Mouse (Mus musculus) left cerebral cortex, postnatal 4 days (tissue): ENCODE results near the gene Sestd1. TPM values are rescaled to one million over a fixed set of nuclear protein-coding genes. Genes with fewer than 3 reads are reported as not detected.

ENCODE experiments used
- DNase-seq: peaks from one replicate; pipeline ENCODE4 v3.0.0-alpha.2; 2022
- intact Hi-C: fragments of 180-260 bp; cut with DNase I; formaldehyde crosslinking; loops from one replicate; pipeline ENCODE4 v1.15.1; 2025
- total RNA-seq, 2 experiments: library from RNA; stranded (reverse); gene quantifications; 2 replicates each; pipeline ENCODE4 v1.2.3; 2021

The Sestd1 gene
- total RNA-seq, 2 experiments from 2014 or later = 128 to 132 TPM

DNA sequence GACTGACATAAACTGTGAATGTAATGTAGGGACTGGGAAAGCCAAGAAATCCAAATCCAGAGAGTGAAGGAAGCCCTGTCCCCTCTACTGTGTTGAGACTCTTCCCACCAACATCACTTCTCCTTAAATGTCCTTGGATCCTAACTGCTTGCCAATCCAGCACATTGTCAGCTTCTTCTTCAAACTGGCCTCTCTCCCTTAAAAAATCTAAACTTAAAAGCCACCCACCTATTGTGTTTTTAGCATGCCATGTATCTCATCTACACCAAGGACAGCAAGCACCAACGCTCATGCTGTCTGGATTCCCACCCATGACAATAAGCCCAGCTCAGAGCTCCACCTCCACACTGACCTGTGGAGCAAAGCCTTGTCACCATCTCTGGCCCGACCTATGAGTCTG is 7.4 kb downstream of the Sestd1 start:
- DNase-seq = no peak
- intact Hi-C loops = no loop called here

DNA sequence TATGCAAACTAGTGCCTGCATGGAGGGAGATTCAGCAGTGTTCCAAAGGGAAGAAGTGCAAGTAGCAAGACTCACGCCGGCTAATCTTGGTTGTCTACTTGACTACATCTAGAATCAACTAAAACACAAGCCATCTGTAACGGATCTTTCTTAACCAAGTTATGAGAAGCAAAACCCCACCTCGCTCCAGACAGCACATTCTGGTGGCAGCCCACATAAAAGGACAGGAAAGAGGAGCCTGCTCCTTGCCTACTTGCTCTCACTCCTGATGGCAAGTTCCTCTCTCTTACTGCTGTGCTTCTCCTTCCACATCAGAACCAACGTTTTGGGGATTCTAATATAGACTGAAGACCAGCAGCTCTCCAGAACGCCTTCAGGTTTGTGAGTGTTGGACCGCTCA is 9.6 kb downstream of the Sestd1 start:
- DNase-seq = no peak
- intact Hi-C loops = no loop called here

DNA sequence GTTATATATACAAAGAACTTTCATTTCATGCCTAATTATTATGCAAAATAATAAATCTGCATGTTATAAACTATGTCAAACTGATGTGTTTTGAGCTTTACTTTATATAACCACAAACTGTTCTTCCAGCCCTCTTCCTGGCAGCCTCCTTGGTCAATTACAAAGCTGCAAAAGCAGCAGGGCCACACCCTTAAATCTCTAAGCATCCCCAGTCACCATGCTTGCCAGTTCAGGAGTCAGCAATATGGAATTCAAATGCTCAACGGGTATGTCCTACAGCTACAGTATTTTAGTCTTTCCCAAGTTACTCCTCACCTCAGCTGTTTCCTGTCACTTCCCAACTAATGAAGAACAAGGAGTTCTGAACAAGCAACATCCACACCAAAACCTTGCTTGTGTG is 10.3 kb downstream of the Sestd1 start:
- DNase-seq = no peak

DNA sequence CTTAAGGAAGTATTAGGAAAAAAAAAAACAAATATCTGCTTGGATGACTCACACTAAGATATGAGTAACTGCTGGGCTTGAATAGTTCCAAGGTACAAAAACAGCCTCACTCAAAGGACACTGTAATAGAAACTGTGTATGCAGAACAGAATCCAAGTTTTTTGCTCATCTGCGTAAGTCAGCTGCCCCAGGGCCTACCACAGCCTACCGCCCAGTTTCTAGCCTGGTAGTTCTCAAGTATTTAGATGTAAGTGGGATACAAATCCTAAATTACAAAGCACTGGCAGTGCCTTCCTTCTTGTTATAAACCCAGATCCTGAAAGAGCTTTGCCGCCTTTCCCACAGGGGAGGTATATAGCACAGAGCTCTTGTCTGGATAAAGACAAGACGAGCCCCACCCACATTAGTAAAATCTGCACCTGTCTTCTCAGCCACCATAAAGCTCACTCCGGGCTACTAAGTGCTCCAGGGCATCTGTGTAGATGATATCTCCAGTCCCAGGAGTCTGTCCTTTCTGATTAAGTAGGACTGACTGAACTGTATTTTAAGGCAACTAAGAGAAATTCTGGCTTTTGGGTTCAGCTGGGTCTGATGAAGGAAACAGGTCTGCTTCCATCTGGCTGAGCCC is 11.7 kb downstream of the Sestd1 start:
- no peak for DNase-seq
- intact Hi-C loops = no loop called here

More for the DNA sequence above, 10.3 kb downstream of the Sestd1 start:
- intact Hi-C loops = no loop called here

DNA sequence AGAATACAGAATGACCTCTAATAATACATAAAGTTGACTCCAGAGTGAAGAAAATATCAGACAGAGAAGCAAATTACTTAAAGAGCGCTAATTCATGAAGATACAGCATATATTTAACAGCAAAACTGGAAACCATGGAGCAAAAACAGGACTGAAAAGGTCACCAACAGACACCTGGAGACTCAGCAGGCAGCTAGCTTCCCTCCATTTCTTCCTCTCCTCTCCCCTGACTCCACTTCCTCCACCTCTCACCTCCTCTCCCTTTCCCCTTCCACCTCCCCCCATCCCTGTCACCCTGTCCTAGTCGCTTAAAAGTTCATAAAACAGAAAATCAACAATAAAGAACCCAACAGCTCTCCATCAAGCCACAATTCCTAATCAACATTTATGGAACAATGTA is 13.5 kb downstream of the Sestd1 start:
- intact Hi-C loops = no loop called here
- no peak for DNase-seq

DNA sequence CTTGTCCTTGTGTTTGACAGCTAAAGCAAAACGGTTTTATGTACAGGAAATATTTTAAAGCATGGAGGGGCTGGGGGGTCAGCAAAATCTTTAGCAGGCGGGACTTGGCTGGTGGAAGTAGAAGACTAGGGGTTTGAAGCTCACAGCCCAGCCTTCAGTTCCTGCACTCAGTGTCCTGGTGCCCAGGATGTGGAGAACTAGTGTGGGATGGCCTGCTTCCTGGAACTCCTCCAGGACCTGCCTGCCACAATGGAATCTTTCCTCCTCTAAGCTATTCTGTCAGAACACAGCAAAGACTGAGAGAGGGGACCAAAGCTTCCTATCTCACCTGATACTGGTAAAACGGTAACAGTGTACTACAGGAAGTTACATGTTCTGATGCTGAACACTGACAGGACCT is 14.4 kb downstream of the Sestd1 start:
- DNase-seq = no peak
- intact Hi-C loops = no loop called here

DNA sequence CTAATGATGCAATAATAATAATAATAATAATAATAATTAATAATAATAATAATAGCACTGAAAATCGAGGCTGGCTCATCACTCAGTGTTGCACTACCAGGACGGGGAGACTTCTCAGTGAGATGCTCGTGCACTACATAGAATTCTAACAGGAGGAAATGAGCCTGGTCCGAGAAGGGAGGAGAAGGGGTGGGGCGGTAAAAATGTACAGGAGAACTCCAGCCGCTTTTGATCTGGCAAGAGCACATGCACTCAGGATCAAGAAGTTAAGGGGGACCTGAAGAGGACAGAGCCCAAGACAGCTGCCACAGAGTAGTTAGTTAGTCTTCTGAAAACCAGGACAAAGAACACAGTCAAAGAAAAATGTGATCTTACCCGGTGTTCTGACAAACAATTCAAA is 15.1 kb downstream of the Sestd1 start:
- intact Hi-C loops = no loop called here
- no peak for DNase-seq

DNA sequence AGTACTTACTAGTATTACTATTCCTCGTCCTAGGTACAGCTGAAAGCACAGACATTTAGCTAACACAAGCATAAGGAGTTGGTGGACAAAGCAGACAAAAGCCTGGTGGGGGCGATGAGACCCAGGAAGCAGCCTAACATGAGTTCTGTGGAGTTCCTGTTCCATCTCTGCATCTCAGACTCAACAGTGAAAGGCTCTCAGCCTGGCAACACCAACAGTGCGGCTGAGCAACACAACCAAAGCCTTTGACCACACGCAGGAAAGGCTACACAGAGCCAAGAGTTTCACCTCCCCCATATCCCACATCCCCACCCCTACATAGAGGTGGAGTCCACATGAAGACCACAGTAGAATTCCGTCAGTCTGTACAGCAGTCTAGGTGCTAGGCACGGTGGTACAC is 15.8 kb downstream of the Sestd1 start:
- intact Hi-C loops = no loop called here
- DNase-seq = no peak

DNA sequence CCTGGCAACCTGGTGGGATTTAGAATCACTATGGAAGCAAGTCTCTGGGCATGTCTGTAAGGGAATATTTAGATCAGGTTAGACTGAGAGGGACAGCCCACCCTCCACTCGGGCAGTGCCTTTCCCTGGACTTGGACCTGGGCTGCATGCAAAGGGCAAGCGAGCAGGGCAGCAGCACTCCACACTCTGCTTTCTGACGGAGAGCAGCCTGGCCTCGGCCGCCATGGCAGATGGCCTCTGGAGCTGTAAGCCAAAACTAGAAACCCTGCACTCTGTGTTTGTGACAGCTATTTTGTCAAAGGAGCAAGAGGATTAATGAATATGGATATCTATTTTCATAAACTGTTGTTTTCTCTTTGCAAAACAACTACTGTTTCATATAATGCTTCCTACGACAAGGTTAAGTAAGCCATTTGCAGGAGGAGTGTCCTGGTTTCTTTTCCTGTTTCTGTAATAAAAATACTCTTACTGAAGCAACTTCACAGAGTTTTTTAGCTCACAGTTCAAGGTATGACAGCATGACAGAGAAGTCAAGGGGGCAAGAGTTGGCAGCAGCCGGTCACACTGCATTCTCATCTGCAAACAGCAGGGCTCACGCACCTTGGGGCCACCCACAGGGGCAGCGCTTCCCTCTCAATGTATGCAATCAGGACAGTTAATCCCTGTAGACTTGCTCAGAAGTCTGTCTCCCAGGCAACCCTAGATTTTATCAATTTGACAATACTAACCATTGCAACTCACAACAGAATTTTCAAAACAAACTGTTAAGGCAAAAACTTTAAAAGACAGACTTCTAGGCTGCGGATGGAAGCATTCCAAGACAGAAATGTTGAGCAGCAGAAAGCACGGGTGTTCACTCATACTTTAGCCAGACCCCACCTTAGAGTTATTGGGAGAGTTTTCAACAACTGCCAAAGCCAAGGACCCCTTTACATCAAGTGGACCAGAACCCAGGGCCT is 16.6 kb downstream of the Sestd1 start:
- DNase-seq = peak; percentile 59
- intact Hi-C loops = no loop called here

DNA sequence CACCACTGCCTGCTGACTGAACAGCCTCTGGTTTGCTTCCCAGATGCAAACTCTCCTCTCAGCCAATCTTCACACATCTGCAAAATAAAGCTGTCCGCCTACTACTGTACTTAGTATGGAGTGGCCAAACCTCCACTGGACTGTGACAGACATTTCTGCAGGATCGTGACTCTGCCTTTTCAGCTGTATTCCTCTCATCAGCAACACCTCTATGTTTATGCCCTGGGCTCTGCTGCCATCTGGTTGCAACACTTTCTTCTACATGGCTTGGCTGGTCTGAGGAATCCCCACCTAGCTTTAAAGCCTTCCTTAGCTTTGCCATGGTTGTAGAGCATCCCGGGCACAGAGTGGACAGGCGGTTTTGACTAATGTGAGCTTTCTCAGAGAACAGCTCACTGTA is 20.3 kb downstream of the Sestd1 start:
- intact Hi-C loops = no loop called here

DNA sequence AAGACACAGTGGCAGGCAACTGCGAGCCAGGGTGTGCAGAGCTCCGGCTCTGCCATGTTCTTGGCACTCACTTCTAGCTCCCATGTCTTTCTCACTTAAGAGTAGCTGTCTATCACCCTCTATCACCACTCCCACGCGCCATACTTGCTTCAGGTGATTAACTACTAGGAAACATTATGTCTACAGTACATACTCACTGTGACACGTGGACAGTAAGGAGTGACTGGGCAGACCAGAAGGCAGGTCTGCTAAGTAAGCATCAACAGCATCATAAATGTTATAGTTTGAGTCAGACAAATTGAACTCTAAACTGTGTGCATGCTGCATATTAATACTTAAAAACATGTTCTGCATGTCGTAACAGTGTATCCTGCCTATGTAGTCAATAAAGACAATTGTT is 27.2 kb downstream of the Sestd1 start:
- DNase-seq = no peak
- intact Hi-C loops = no loop called here

More for the DNA sequence above, 20.3 kb downstream of the Sestd1 start:
- peak; percentile 30 for DNase-seq

DNA sequence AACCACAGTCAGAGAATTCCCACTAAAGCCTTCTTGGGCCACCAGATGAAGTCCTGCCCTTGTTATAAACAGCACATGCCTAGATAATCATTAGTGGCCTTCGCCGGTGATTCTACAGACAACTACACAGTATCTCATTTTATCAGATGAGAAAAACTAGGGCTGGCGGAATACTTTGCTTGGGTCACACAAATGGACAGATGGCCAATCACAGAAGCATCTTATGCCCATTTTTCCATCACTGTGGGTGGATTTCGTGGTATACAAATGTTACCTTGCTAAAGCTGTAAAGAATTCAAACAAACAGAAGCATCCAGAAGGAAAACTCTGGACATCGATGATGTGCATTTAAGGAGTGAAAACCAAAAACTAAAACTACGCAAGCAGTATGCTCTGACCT is 28.7 kb downstream of the Sestd1 start:
- intact Hi-C loops = no loop called here
- DNase-seq = no peak

DNA sequence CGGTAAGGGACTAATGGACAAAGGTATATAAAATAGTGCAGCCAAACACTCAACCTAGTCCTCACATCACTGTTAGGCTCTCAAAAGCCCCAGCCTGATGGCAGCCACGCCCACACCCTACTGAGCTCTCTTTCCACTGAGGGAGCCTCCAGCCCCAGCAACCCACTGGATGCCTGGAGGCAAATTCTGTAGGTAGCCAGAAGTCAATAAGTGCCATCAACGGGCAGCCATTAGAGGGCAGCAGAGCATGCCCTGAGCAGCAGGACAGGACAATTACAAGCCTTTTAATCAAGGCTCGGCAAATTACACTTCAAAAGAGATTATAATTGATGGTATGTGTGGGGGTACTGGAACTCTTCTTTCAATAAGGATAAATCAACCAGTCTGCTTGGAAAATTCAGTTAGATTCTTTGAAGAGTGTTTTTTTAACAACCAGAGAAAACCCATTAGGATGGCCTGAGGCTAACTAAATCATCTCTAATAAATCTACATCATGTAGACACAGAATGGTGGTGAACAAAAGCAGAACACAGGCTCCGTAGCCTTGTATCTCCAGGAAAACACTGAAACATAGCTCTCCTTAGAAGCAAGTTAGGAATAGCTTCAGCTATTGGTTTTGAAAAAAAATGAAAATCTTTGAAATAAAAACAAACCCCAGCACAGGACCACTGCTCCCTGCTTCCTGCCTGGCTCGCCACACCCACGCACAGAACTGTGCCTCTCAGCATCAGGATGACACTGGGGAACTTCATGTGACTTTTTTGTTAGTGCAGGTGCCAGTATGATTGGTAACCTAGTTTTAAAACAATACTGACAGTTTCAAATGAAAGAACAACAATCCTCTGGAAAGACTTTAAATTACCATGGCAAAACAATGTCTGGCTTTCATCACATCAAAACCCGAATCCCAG is 30.4 kb downstream of the Sestd1 start:
- intact Hi-C loops = no loop called here
- DNase-seq = peak; percentile 69

DNA sequence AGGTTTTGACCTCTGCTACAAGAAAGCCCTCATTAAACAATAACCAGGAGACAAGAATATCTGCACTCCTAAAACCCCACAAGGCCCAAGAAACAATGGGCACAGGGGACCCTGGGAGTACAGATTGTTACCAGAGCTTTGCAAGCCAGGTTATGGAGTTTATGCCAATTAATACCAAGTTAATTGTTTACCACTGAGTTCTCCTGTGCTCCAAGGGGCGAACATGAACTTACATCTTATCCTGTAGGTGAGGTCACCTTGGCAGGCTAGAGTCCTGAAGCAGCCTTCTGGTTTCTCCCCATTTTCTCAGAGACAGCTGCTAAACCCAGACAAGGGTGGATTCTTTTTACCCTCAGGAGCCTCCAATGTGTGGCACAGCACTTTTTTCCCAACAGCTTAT is 32.0 kb downstream of the Sestd1 start:
- intact Hi-C loops = no loop called here

DNA sequence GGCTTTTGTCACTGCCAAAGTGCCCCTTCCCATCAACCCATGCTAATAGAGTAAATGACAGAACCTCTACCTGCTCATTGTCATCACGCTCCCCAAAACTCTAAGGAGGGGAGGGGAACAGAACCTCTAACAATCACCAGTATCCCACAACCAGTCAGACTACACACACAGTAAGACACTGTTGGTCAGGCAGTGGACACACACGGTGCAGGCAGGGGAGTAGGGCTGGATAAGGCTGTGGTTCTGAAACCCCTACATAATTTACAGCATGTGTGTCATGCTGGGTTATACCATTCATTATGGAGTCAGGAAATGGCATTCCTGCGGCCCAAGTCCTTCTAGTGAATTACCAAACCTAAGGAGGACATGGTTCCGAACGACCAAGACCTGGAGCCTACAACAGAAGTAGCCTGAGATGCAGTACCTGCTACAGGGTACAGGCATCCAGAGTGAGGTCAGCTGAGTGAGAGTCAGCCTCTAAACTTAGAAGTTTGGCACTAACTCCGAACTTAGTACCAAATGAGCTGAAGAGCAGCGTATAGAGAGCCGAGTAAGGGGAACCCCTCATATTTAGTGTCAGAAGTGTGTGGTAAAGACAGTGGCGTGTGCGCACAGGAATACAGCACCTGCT is 33.1 kb downstream of the Sestd1 start:
- no peak for DNase-seq
- intact Hi-C loops = no loop called here

More for the DNA sequence above, 32.0 kb downstream of the Sestd1 start:
- DNase-seq = no peak

DNA sequence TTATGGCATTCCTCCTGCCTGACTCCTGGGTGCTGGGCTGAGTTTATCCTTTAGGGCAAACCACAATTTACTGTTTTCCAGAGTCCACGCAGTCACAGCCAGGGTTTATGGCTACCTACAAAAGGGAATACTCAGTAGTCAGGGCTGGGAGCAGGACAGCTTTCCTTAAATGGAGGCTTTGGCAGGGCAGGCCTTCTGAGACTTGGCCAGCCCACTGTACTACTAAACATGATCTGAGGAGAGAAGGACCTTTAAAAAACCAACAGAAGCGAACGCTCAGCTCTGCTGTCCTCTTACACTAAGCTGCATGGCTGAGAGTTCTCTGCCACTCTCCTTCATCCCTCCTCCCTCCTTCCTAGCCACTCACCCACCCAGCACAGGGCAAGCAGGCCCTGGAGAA is 34.6 kb downstream of the Sestd1 start:
- intact Hi-C loops = no loop called here

DNA sequence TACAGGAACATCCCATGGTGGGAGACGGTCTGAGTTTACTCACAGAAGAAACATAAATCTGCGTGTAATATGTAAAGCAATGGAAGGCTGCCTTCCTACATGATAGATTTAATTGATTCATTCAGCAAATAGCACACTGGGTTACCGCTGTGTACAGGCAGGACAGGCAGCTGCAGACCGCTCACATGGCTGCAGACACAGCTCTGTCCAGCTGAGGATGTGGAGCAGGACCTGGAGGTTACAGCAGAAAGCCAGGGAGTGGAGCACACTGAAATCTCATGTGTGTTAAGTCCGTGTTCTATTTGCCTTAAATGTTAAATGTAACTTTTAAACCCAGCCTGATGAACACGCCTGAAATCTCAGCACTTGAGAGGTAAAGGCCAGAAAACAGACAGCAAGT is 38.1 kb downstream of the Sestd1 start:
- intact Hi-C loops = no loop called here
- DNase-seq = no peak

More for the DNA sequence above, 34.6 kb downstream of the Sestd1 start:
- DNase-seq = no peak

DNA sequence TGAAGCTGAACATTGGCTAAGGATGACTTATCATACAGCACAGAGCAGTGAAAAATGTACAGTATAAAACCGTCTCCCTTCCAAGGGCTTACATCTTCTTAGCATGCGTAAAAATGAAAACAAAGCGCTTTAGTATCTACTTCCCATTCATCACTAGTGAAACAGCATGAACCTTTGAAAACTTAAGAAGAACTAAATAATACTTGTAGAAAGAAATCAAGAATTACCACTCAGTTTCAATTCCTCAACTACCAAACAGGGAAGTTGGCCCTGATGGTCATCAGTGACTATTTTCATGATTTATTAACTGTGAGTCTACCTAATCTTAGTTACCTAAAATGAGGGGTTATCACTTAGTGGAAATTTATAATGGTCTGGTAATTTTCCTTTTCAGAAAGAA is 41.8 kb downstream of the Sestd1 start:
- intact Hi-C loops = no loop called here
- DNase-seq = no peak

DNA sequence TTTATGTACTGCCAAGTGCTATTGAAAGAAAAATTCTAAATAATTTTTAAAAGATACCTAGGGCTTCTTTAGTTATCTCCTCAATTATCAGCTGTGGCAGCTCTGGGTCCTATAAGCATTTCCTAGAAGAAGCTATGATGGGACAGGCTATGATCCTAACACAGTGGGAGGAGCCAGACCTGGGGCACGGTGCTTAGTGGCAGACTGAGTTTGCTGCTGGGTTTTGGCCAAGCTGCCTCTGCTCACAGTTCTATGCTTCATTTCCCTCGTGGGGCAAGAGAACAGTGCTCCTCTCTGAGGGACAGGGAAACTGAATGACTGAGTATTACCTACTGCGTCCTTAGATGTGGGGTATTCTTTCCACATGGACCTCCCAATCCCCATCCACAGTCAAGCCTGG is 42.3 kb downstream of the Sestd1 start:
- DNase-seq = no peak
- intact Hi-C loops = no loop called here

DNA sequence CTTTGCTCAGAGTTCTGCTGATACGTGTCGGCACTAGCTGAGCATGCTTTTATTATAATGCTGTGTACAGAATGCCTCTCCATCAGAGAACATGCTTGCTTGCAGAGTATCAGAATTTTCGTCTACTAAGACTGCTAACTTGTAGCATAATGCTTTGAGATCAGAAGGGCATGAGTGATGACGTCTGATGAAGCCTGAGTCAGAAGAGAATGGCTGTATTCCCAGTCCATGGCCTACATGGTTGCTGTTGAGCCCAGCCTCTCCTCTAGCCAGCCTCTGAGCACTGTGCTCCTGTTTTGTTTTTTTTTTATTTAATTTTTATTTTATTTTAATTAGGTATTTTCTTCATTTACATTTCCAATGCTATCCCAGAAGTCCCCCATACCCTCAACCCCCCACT is 43.5 kb downstream of the Sestd1 start:
- no peak for DNase-seq
- intact Hi-C loops = no loop called here

DNA sequence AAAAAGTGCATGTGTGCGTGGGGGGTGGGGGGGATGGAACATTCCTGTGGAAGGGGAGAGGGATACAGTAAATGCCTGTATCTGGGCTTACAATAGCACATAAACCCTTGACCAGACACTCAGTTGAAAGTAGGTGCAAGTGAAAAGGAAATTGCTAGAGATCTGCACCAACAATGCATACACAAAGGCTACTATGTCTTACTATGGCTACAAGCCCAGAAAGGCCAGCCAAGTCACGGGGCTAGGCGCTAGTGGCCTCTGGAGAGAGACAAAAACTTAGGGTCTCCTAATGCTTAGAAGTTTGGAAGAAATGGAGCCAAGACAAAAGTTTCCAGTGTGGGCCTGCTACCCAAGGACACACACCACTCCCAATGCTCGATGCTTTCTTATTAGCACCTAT is 44.5 kb downstream of the Sestd1 start:
- DNase-seq = no peak
- intact Hi-C loops = no loop called here
